Mouse (Mus musculus) CH12.LX (cell line): ENCODE results near the gene Tas1r1. TPM values are rescaled to one million over a fixed set of nuclear protein-coding genes. Genes with fewer than 3 reads are reported as not detected.

Source experiments
- DNase-seq: peaks from one replicate; pipeline ENCODE4 v3.0.0-alpha.2; 2013; ENCODE audit errors: extremely low read depth
- H3K27ac ChIP-seq: 2 replicates; pipeline ENCODE4 v1.5.1; 2012; ENCODE audit warnings: low read depth, mild to moderate bottlenecking, control low read depth, moderate library complexity; ENCODE audit not compliant: insufficient read depth
- H3K27me3 ChIP-seq: replicated peaks from 2 replicates; pipeline ENCODE3; 2012; ENCODE audit warnings: inconsistent platforms
- H3K36me3 ChIP-seq, 2 experiments: replicated peaks in 1 of 2; 2 replicates each; pipeline versions ENCODE3 to v1.6.1; 2012; ENCODE audit warnings: inconsistent platforms in 1 of 2, low read length in 1 of 2, mild to moderate bottlenecking in 1 of 2, mixed read lengths in 1 of 2, moderate library complexity in 1 of 2; ENCODE audit not compliant: control insufficient read depth in 1 of 2, insufficient read depth in 1 of 2
- H3K4me1 ChIP-seq, 2 experiments: 2 replicates each; pipeline ENCODE4 v1.6.1; 2012; ENCODE audit warnings: inconsistent platforms in 1 of 2, moderate library complexity in 1 of 2; ENCODE audit not compliant: insufficient read depth in 2 of 2, control insufficient read depth in 1 of 2
- H3K4me2 ChIP-seq: 2 replicates; pipeline ENCODE4 v1.6.1; 2012; ENCODE audit warnings: low read depth, mild to moderate bottlenecking, control low read depth; ENCODE audit not compliant: poor library complexity, insufficient read depth, severe bottlenecking
- H3K4me3 ChIP-seq, 3 experiments: fragments of 150-350 bp in 1 of 3; sonication (generic) in 1 of 3; replicated peaks in 1 of 3; 2 replicates each; pipeline versions ENCODE3 to v1.5.1; 2011 to 2012; ENCODE audit warnings: low read depth in 2 of 3, low read length in 2 of 3, mild to moderate bottlenecking in 2 of 3, moderate library complexity in 2 of 3, control low read depth in 1 of 3, improper control_type of control experiment in 1 of 3, inconsistent platforms in 1 of 3, mixed read lengths in 1 of 3; ENCODE audit not compliant: poor library complexity in 1 of 3
- H3K79me2 ChIP-seq: replicated peaks from 2 replicates; pipeline ENCODE4 v1.6.1; 2012; ENCODE audit warnings: mild to moderate bottlenecking, moderate library complexity; ENCODE audit not compliant: control insufficient read depth, poor library complexity, insufficient read depth, severe bottlenecking; ENCODE audit errors: extremely low read depth
- H3K9ac ChIP-seq: 2 replicates; pipeline ENCODE4 v1.6.1; 2012; ENCODE audit warnings: low read depth, mild to moderate bottlenecking, control low read depth, moderate library complexity; ENCODE audit not compliant: insufficient read depth
- H3K9me3 ChIP-seq: replicated peaks from 2 replicates; pipeline ENCODE3; 2012; ENCODE audit warnings: low read length, inconsistent platforms, mixed read lengths
- CHD1 ChIP-seq: IDR thresholded peaks from 2 replicates; pipeline ENCODE4 v1.6.1; 2012; ENCODE audit warnings: low read depth, low read length, improper control_type of control experiment, inconsistent platforms
- E2F4 ChIP-seq: IDR thresholded peaks from 2 replicates; pipeline ENCODE4 v1.6.1; 2011; ENCODE audit warnings: low read depth, low read length, improper control_type of control experiment; ENCODE audit not compliant: insufficient replicate concordance
- ELF1 ChIP-seq: IDR thresholded peaks from 2 replicates; pipeline ENCODE4 v1.6.1; 2014; ENCODE audit warnings: low read depth, mild to moderate bottlenecking, inconsistent platforms, low read length, improper control_type of control experiment
- EP300 ChIP-seq: IDR thresholded peaks from 2 replicates; pipeline ENCODE4 v1.6.1; 2011; ENCODE audit warnings: low read length, improper control_type of control experiment
- GABPA ChIP-seq: IDR thresholded peaks from 2 replicates; pipeline ENCODE4 v1.6.1; 2012; ENCODE audit warnings: low read depth, low read length, improper control_type of control experiment, inconsistent platforms; ENCODE audit not compliant: insufficient replicate concordance
- JUN ChIP-seq: IDR thresholded peaks from 2 replicates; pipeline ENCODE4 v1.6.1; 2011; ENCODE audit warnings: low read depth, mild to moderate bottlenecking, low read length, improper control_type of control experiment, moderate library complexity; ENCODE audit not compliant: insufficient read depth
- JUND ChIP-seq: conservative IDR thresholded peaks from 2 replicates; pipeline ENCODE4 v1.6.1; 2011; ENCODE audit warnings: low read depth, low read length, improper control_type of control experiment
- MAZ ChIP-seq: IDR thresholded peaks from 2 replicates; pipeline ENCODE4 v1.6.1; 2012; ENCODE audit warnings: low read depth, mild to moderate bottlenecking, inconsistent platforms, low read length, improper control_type of control experiment, moderate library complexity
- NELFE ChIP-seq: IDR thresholded peaks from 2 replicates; pipeline ENCODE4 v1.6.1; 2011; ENCODE audit warnings: low read depth, low read length, improper control_type of control experiment
- NRF1 ChIP-seq: IDR thresholded peaks from 2 replicates; pipeline ENCODE4 v1.6.1; 2014; ENCODE audit warnings: low read depth, mild to moderate bottlenecking, inconsistent platforms, low read length, improper control_type of control experiment, moderate library complexity
- POLR2A ChIP-seq: IDR thresholded peaks from 2 replicates; pipeline ENCODE4 v1.6.1; 2011; ENCODE audit warnings: low read depth, mild to moderate bottlenecking, improper control_type of control experiment, low read length
- POLR2AphosphoS2 ChIP-seq: IDR thresholded peaks from 2 replicates; pipeline ENCODE4 v1.6.1; 2011; ENCODE audit warnings: low read depth, low read length, improper control_type of control experiment
- TBP ChIP-seq: conservative IDR thresholded peaks from 2 replicates; pipeline ENCODE4 v1.6.1; 2011; ENCODE audit warnings: low read depth, low read length, improper control_type of control experiment
- USF1 ChIP-seq: IDR thresholded peaks from 2 replicates; pipeline ENCODE4 v1.6.1; 2014; ENCODE audit warnings: low read depth, mild to moderate bottlenecking, inconsistent platforms, low read length, improper control_type of control experiment
- ZC3H11A ChIP-seq: IDR thresholded peaks from 2 replicates; pipeline ENCODE4 v1.6.1; 2012; ENCODE audit warnings: low read depth, mild to moderate bottlenecking, inconsistent platforms, low read length, improper control_type of control experiment
- ZMIZ1 ChIP-seq: IDR thresholded peaks from 2 replicates; pipeline ENCODE4 v1.6.1; 2012; ENCODE audit warnings: low read depth, mild to moderate bottlenecking, inconsistent platforms, low read length, improper control_type of control experiment
- ZNF384 ChIP-seq: IDR thresholded peaks from 2 replicates; pipeline ENCODE4 v1.6.1; 2012; ENCODE audit warnings: low read depth, low read length, improper control_type of control experiment, inconsistent platforms
- dilution Hi-C: fragments of 300-500 bp; cut with MboI; formaldehyde crosslinking; loops from 2 replicates; pipeline ENCODE4 v1.14.3; 2020; ENCODE audit warnings: low sequenced_read_pairs; ENCODE audit not compliant: extremely low pct_unique_long_range_greater_than_20kb, extremely low pct_ligation_motif_present
- in situ Hi-C: fragments of 300-500 bp; cut with MboI; formaldehyde crosslinking; loops from 3 replicates; pipeline ENCODE4 v1.14.3; 2019; ENCODE audit warnings: low sequenced_read_pairs, low pct_ligation_motif_present, low pct_unique_long_range_greater_than_20kb, mixed read lengths
- polyA plus RNA-seq: library from polyadenylated mRNA; unstranded; fragments of >175 nt; gene quantifications from 2 replicates; pipeline ENCODE4 v1.2.1, GENCODE M21; 2012; ENCODE audit warnings: low read depth; ENCODE audit not compliant: insufficient read length
- total RNA-seq, 2 experiments: library from RNA; depleted of rRNA; stranded (reverse); fragments of 300-350 nt in 1 of 2; fragments of >200 nt in 1 of 2; gene quantifications; 2 replicates each; pipeline ENCODE4 v1.2.3; 2012 to 2014

Gene Tas1r1
- total and polyA plus RNA-seq, 3 experiments, result 0.21 TPM; not detected in 2

DNA sequence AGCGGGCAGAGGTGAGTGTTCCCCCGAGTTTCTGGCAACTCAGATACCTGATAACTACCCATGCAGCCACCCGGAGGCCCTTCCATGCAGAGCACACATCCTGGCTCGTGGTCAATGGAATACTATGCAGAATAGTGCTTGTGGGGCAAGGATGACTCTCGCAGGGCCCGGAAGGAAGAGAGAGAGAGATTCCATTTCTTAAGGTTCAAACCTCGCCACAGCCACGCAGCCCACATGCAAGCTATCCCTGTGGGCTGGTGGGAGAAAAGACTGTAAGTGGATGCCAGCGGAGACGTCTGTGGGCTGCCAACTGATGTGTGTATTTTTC, 50.4 kb downstream of the Tas1r1 start:
- H3K27me3 ChIP-seq, result no peaks in the 10 kb centered on the region
- in situ Hi-C loops, result no loop called here

DNA sequence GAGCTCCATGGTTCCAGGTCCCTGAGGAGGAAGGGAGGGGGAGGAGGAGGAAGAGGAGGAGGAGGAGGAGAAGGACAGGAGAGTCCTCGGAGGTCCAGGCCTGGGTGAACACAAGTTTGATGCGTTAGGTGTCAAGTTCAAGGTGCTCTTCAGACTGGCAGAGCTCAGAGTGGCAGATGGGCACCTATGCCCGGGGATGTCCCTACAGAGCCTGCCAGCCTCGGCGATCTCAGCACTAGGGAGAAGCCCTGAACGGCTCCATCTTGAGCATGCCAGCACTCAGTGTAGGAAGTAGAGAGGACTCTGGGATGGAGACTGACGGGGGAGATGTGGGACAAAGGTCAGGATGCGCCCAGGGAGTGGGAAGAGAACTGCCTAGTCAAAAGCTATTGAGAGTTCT, 51.7 kb downstream of the Tas1r1 start:
- Histone ChIP-seq H3K4me1 (peaks cover 7 to 26% of the 10 kb centered on the region in 2 experiments; a peak in 3 of 4 replicates), H3K27me3 (no peaks in the 10 kb centered on the region), H3K4me2 (no peak overlapping the region), H3K36me3 (peaks cover 46 to 65% of the 10 kb centered on the region in 2 experiments), H3K79me2 (peaks cover 10% of the 10 kb centered on the region), H3K27ac (no peak overlapping the region), H3K9me3 (no peaks in the 10 kb centered on the region), H3K9ac (no peak overlapping the region), H3K4me3 (no peak overlapping the region)
- no peak for DNase-seq
- TF ChIP-seq ELF1 (no peak), E2F4 (no peak), JUN (no peak), EP300 (no peak), CHD1 (no peak), ZMIZ1 (no peak), ZC3H11A (no peak)
- dilution Hi-C loops (no loop called here), in situ Hi-C loops (no loop called here)

More for the DNA sequence above, 50.4 kb downstream of the Tas1r1 start:
- Histone ChIP-seq H3K27ac (no peak overlapping the region), H3K9ac (peak overlapping the region; percentile 47), H3K4me3 (peak overlapping the region; percentile 83 to 90 (median 86)), H3K4me2 (peak overlapping the region; percentile 82), H3K9me3 (no peaks in the 10 kb centered on the region), H3K4me1 (peaks cover 7 to 26% of the 10 kb centered on the region in 2 experiments; a peak in 3 of 4 replicates), H3K36me3 (peaks cover 45 to 63% of the 10 kb centered on the region in 2 experiments), H3K79me2 (peaks cover 10% of the 10 kb centered on the region)
- no peak for DNase-seq
- dilution Hi-C loops, result no loop called here
- TF ChIP-seq JUND, result no peak
- TF ChIP-seq USF1, result no peak
- no peak for TF ChIP-seq CHD1

DNA sequence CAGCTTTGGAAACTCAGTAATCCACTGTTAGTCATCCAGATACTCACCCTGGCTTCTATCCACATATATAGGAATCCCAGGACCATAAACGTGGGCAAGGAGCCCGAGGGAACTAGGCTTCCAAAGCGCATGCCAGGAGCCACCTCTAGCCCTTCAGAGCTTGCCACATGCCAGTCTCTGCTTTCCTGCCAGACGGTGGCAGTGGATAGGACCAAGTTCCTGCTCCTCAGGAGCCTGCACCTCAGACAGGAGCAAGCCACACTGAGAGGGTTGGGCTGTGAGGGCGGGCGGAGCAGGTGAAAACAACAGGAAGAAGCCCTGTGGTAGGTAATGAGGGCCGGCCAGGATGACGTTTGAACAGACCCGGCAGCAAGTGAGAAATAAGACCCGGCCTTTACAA, 52.5 kb downstream of the Tas1r1 start:
- no peak overlapping the region for H3K4me3 ChIP-seq
- H3K9me3 ChIP-seq, result no peaks in the 10 kb centered on the region
- peaks cover 45 to 65% of the 10 kb centered on the region in 2 experiments for H3K36me3 ChIP-seq
- dilution Hi-C loops (no loop called here), in situ Hi-C loops (no loop called here)
- no peaks in the 10 kb centered on the region for H3K27me3 ChIP-seq
- H3K79me2 ChIP-seq, result peaks cover 10% of the 10 kb centered on the region
- H3K9ac ChIP-seq, result no peak overlapping the region
- H3K4me1 ChIP-seq, result peaks cover 7 to 26% of the 10 kb centered on the region in 2 experiments; a peak in 3 of 4 replicates
- H3K27ac ChIP-seq, result no peak overlapping the region
- no peak for DNase-seq
- no peak overlapping the region for H3K4me2 ChIP-seq
- TF ChIP-seq GABPA (no peak), POLR2AphosphoS2 (no peak), NRF1 (no peak), USF1 (no peak), TBP (no peak), MAZ (no peak), NELFE (no peak), POLR2A (no peak), ZNF384 (no peak), ELF1 (no peak)
